Mouse (Mus musculus): ENCODE measurements around the gene Spag7.

DNA sequence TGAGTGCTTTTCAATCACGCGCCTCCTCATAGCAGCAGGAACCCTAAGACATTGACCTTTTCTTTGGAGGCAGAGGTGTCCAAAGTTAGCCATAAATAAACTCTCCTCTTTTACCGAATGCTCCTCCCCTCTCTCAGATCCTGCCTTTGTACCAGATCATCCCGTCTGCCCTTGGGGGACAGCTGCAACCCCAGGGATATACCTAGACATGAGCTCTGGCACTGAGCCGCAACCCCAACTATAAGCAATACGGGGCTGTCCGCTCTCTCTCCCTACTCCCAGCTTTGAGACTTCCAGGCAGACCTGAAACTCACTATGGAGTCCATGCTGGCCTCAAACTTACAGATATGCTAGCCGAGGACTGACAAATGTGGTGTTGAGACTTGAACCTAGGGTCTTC is 2.5 kb downstream of the Spag7 start:
- no peak for TF ChIP-seq POLR2A (IDR thresholded peaks at IDR 0.05; ENCODE audit: insufficient read depth, low read depth, low read length)
- TF ChIP-seq CTCF (IDR thresholded peaks at IDR 0.05; ENCODE audit: insufficient read depth, low read depth, low read length): no peak
